Mouse (Mus musculus): Measurements from ENCODE around the gene Banp. TPM values are rescaled to one million over a fixed set of nuclear protein-coding genes. Genes with fewer than 3 reads are reported as not detected.

Banp gene
- polyA plus RNA-seq, 1 experiment from 2014 or later = 43.8 TPM

GRCm38 (mm10) chr8:121995895-121996294 is 46.3 kb downstream of the Banp start:
- Histone ChIP-seq H3K27me3 (ENCODE audit: insufficient read depth, low read length) (no peaks in the 10 kb centered on the region), H3K4me2 (no peak overlapping the region), H3K36me3 (ENCODE audit: insufficient read depth) (peaks cover 89% of the 10 kb centered on the region), H3K9me3 (ENCODE audit: low read depth, low read length) (no peaks in the 10 kb centered on the region), H3K9ac (no peak overlapping the region), H3K27ac (ENCODE audit: low read depth) (no peak overlapping the region), H3K4me1 (ENCODE audit: insufficient read depth) (no peaks in the 10 kb centered on the region), H3K4me3 (ENCODE audit: low read depth, low read length) (no peak overlapping the region)
- TF ChIP-seq CTCF (IDR thresholded peaks at IDR 0.05; ENCODE audit: low read depth) = no peak
- ATAC-seq (ENCODE audit: insufficient read depth) (no peak), DNase-seq (no peak)
- WGBS = 73% methylated on average over 3 of the region's 3 CpGs

- 91% methylated on average over 4 of the region's 4 CpGs for WGBS
Measured at GRCm38 (mm10) chr8:121998631-121999030, 49.1 kb downstream of the Banp start.

GRCm38 (mm10) chr8:121999211-121999610 is 49.7 kb downstream of the Banp start:
- no peak for DNase-seq
- WGBS = 82% methylated on average over 5 of the region's 5 CpGs
- H3K4me3 ChIP-seq (ENCODE audit: low read depth, low read length) = no peak overlapping the region
- no peak for ATAC-seq (ENCODE audit: insufficient read depth)
- H3K27me3 ChIP-seq (ENCODE audit: insufficient read depth, low read length) = no peaks in the 10 kb centered on the region
- no peak overlapping the region for H3K9ac ChIP-seq
- H3K9me3 ChIP-seq (ENCODE audit: low read depth, low read length) = no peaks in the 10 kb centered on the region
- H3K27ac ChIP-seq (ENCODE audit: low read depth) = no peak overlapping the region
- no peak for TF ChIP-seq CTCF (IDR thresholded peaks at IDR 0.05; ENCODE audit: low read depth)
- peaks cover 91% of the 10 kb centered on the region for H3K36me3 ChIP-seq (ENCODE audit: insufficient read depth)
- no peaks in the 10 kb centered on the region for H3K4me1 ChIP-seq (ENCODE audit: insufficient read depth)
- no peak overlapping the region for H3K4me2 ChIP-seq

More at GRCm38 (mm10) chr8:121998631-121999030, 49.1 kb downstream of the Banp start:
- DNase-seq (no peak), ATAC-seq (ENCODE audit: insufficient read depth) (no peak)
- Histone ChIP-seq H3K4me3 (ENCODE audit: low read depth, low read length) (no peak overlapping the region), H3K9me3 (ENCODE audit: low read depth, low read length) (no peaks in the 10 kb centered on the region), H3K4me2 (no peak overlapping the region), H3K4me1 (ENCODE audit: insufficient read depth) (no peaks in the 10 kb centered on the region), H3K9ac (no peak overlapping the region), H3K27ac (ENCODE audit: low read depth) (no peak overlapping the region), H3K36me3 (ENCODE audit: insufficient read depth) (peaks cover 91% of the 10 kb centered on the region), H3K27me3 (ENCODE audit: insufficient read depth, low read length) (no peaks in the 10 kb centered on the region)
- no peak for TF ChIP-seq CTCF (IDR thresholded peaks at IDR 0.05; ENCODE audit: low read depth)

- Histone ChIP-seq H3K9ac (no peak overlapping the region), H3K4me2 (no peak overlapping the region), H3K9me3 (ENCODE audit: low read depth, low read length) (no peaks in the 10 kb centered on the region), H3K4me1 (ENCODE audit: insufficient read depth) (no peaks in the 10 kb centered on the region), H3K36me3 (ENCODE audit: insufficient read depth) (peaks cover 81% of the 10 kb centered on the region), H3K27ac (ENCODE audit: low read depth) (no peak overlapping the region), H3K4me3 (ENCODE audit: low read depth, low read length) (no peak overlapping the region), H3K27me3 (ENCODE audit: insufficient read depth, low read length) (no peaks in the 10 kb centered on the region)
- TF ChIP-seq CTCF (IDR thresholded peaks at IDR 0.05; ENCODE audit: low read depth) = no peak
- ATAC-seq (ENCODE audit: insufficient read depth) (no peak), DNase-seq (no peak)
- WGBS = 87% methylated on average over 15 of the region's 15 CpGs
Measured at GRCm38 (mm10) chr8:122001339-122002115, 52.0 kb downstream of the Banp start.

- Histone ChIP-seq H3K9me3 (ENCODE audit: low read depth, low read length) (no peaks in the 10 kb centered on the region), H3K27ac (ENCODE audit: low read depth) (no peak overlapping the region), H3K4me1 (ENCODE audit: insufficient read depth) (no peaks in the 10 kb centered on the region), H3K4me3 (ENCODE audit: low read depth, low read length) (no peak overlapping the region), H3K36me3 (ENCODE audit: insufficient read depth) (peaks cover 81% of the 10 kb centered on the region), H3K9ac (no peak overlapping the region), H3K27me3 (ENCODE audit: insufficient read depth, low read length) (no peaks in the 10 kb centered on the region), H3K4me2 (no peak overlapping the region)
- TF ChIP-seq CTCF (IDR thresholded peaks at IDR 0.05; ENCODE audit: low read depth) = no peak
- DNase-seq = no peak
- no peak for ATAC-seq (ENCODE audit: insufficient read depth)
- 74% methylated on average over 8 of the region's 8 CpGs for WGBS
Measured at GRCm38 (mm10) chr8:122003646-122004045, 54.1 kb downstream of the Banp start.

GRCm38 (mm10) chr8:122004131-122004530 is 54.6 kb downstream of the Banp start:
- H3K36me3 ChIP-seq (ENCODE audit: insufficient read depth) = peaks cover 81% of the 10 kb centered on the region
- no peak overlapping the region for H3K4me2 ChIP-seq
- H3K27ac ChIP-seq (ENCODE audit: low read depth) = no peak overlapping the region
- no peaks in the 10 kb centered on the region for H3K4me1 ChIP-seq (ENCODE audit: insufficient read depth)
- no peak overlapping the region for H3K4me3 ChIP-seq (ENCODE audit: low read depth, low read length)
- no peaks in the 10 kb centered on the region for H3K27me3 ChIP-seq (ENCODE audit: insufficient read depth, low read length)
- no peak for DNase-seq
- H3K9me3 ChIP-seq (ENCODE audit: low read depth, low read length) = no peaks in the 10 kb centered on the region
- TF ChIP-seq CTCF (IDR thresholded peaks at IDR 0.05; ENCODE audit: low read depth) = no peak
- WGBS = 86% methylated on average over 5 of the region's 5 CpGs
- H3K9ac ChIP-seq = no peak overlapping the region
- ATAC-seq (ENCODE audit: insufficient read depth) = no peak

GRCm38 (mm10) chr8:122005422-122006204 is 56.1 kb downstream of the Banp start:
- ATAC-seq (ENCODE audit: insufficient read depth) (no peak), DNase-seq (no peak)
- Histone ChIP-seq H3K4me2 (no peak overlapping the region), H3K4me3 (ENCODE audit: low read depth, low read length) (no peak overlapping the region), H3K36me3 (ENCODE audit: insufficient read depth) (peaks cover 82% of the 10 kb centered on the region), H3K9ac (no peak overlapping the region), H3K27me3 (ENCODE audit: insufficient read depth, low read length) (no peaks in the 10 kb centered on the region), H3K4me1 (ENCODE audit: insufficient read depth) (no peaks in the 10 kb centered on the region), H3K9me3 (ENCODE audit: low read depth, low read length) (no peaks in the 10 kb centered on the region), H3K27ac (ENCODE audit: low read depth) (no peak overlapping the region)
- TF ChIP-seq CTCF (IDR thresholded peaks at IDR 0.05; ENCODE audit: low read depth) = no peak
- 91% methylated on average over 25 of the region's 25 CpGs for WGBS

All from lung, embryonic 14.5 days (tissue).